Mouse (Mus musculus) midbrain, embryonic 16.5 days (tissue): Measurements from ENCODE around the gene Shroom1. TPM values are rescaled to one million over a fixed set of nuclear protein-coding genes. Genes with fewer than 3 reads are reported as not detected.

Source experiments
- ATAC-seq: fragments of 200-750 bp; cut with Nextera tagmentation; 2 replicates; pipeline ENCODE4 v1.8.0; 2017; ENCODE audit warnings: moderate TSS enrichment
- H3K27ac ChIP-seq: fragments of 300-500 bp; sonication (generic); 2 replicates; pipeline ENCODE4 v1.5.1; 2014; ENCODE audit warnings: mild to moderate bottlenecking, low read length, mixed read lengths
- H3K27me3 ChIP-seq: fragments of 300-500 bp; sonication (generic); 2 replicates; pipeline ENCODE4 v1.6.1; 2014; ENCODE audit warnings: low read depth, low read length, mixed read lengths; ENCODE audit not compliant: control insufficient read depth, insufficient read depth
- H3K36me3 ChIP-seq: fragments of 300-500 bp; sonication (generic); 2 replicates; pipeline ENCODE4 v1.6.1; 2014; ENCODE audit warnings: mild to moderate bottlenecking, low read length, moderate library complexity, mixed read lengths; ENCODE audit not compliant: control insufficient read depth, insufficient read depth
- H3K4me1 ChIP-seq: fragments of 300-500 bp; sonication (generic); 2 replicates; pipeline ENCODE4 v1.6.1; 2014; ENCODE audit warnings: mild to moderate bottlenecking, low read length, mixed read lengths; ENCODE audit not compliant: control insufficient read depth, insufficient read depth
- H3K4me2 ChIP-seq: fragments of 300-500 bp; sonication (generic); 2 replicates; pipeline ENCODE4 v1.6.1; 2014; ENCODE audit warnings: mild to moderate bottlenecking, low read length, mixed read lengths
- H3K4me3 ChIP-seq: fragments of 300-500 bp; sonication (generic); 2 replicates; pipeline ENCODE4 v1.5.1; 2014; ENCODE audit warnings: low read depth, mild to moderate bottlenecking, low read length, moderate library complexity, mixed read lengths
- H3K9ac ChIP-seq: fragments of 300-500 bp; sonication (generic); 2 replicates; pipeline ENCODE4 v1.6.1; 2014; ENCODE audit warnings: low read depth, low read length, mixed read lengths
- H3K9me3 ChIP-seq: fragments of 300-500 bp; sonication (generic); replicated peaks from 2 replicates; pipeline ENCODE4 v1.6.1; 2014; ENCODE audit warnings: mild to moderate bottlenecking, low read length, mixed read lengths; ENCODE audit not compliant: control insufficient read depth, poor library complexity, severe bottlenecking
- WGBS: fragments of 180-500 bp; shearing (Covaris S2); extraction: QIAGEN DNeasy Blood & Tissue Kit; methylation state at CpG from one replicate; pipeline ENCODE4 v1.1.7; 2014; 5-methylcytosine and 5-hydroxymethylcytosine counted together
- polyA plus RNA-seq: library from polyadenylated mRNA; unstranded; fragments of >200 nt; fragmentation: Nextera tagmentation; extraction: Ambion mirVana; gene quantifications from 2 replicates; pipeline ENCODE4 v1.2.1, GENCODE M21; 2015

Shroom1 gene
- polyA plus RNA-seq, 1 experiment from 2014 or later: 4.5 TPM

GRCm38 (mm10) chr11:53493243-53493955 is 36.4 kb downstream of the Shroom1 start:
- no peak overlapping the region for H3K4me2 ChIP-seq
- H3K27ac ChIP-seq: no peak overlapping the region
- WGBS: 22% methylated on average over 3 of the region's 3 CpGs
- H3K9ac ChIP-seq: no peak overlapping the region
- no peak overlapping the region for H3K4me3 ChIP-seq
- no peak for ATAC-seq
- H3K4me1 ChIP-seq: no peaks in the 10 kb centered on the region
- no peaks in the 10 kb centered on the region; the same call in 1 of the 2 replicates for H3K27me3 ChIP-seq
- H3K36me3 ChIP-seq: no peaks in the 10 kb centered on the region
- H3K9me3 ChIP-seq: no peaks in the 10 kb centered on the region

GRCm38 (mm10) chr11:53495417-53495816 is 38.4 kb downstream of the Shroom1 start:
- H3K4me1 ChIP-seq: no peaks in the 10 kb centered on the region
- no peaks in the 10 kb centered on the region for H3K36me3 ChIP-seq
- H3K9ac ChIP-seq: no peak overlapping the region
- ATAC-seq: no peak
- H3K4me3 ChIP-seq: no peak overlapping the region
- WGBS: 21% methylated on average over 6 of the region's 6 CpGs
- no peak overlapping the region for H3K4me2 ChIP-seq
- H3K9me3 ChIP-seq: no peaks in the 10 kb centered on the region
- no peak overlapping the region for H3K27ac ChIP-seq
- no peaks in the 10 kb centered on the region; the same call in 1 of the 2 replicates for H3K27me3 ChIP-seq

GRCm38 (mm10) chr11:53496946-53497345 is 39.9 kb downstream of the Shroom1 start:
- ATAC-seq: no peak
- Histone ChIP-seq H3K9ac (no peak overlapping the region), H3K9me3 (no peaks in the 10 kb centered on the region), H3K36me3 (no peaks in the 10 kb centered on the region), H3K4me1 (no peaks in the 10 kb centered on the region), H3K27me3 (no peaks in the 10 kb centered on the region; the same call in 1 of the 2 replicates), H3K27ac (no peak overlapping the region), H3K4me2 (no peak overlapping the region), H3K4me3 (no peak overlapping the region)
- 82% methylated on average over 6 of the region's 6 CpGs for WGBS

- Histone ChIP-seq H3K27ac (no peak overlapping the region), H3K4me3 (no peak overlapping the region), H3K9ac (no peak overlapping the region), H3K9me3 (no peaks in the 10 kb centered on the region), H3K4me1 (no peaks in the 10 kb centered on the region), H3K36me3 (no peaks in the 10 kb centered on the region), H3K27me3 (no peaks in the 10 kb centered on the region; the same call in 1 of the 2 replicates), H3K4me2 (no peak overlapping the region)
- 9% methylated on average over 11 of the region's 11 CpGs for WGBS
- no peak for ATAC-seq
Measured at GRCm38 (mm10) chr11:53500569-53500968, 43.6 kb downstream of the Shroom1 start.

- H3K36me3 ChIP-seq: no peaks in the 10 kb centered on the region
- 83% methylated on average over 8 of the region's 8 CpGs for WGBS
- no peaks in the 10 kb centered on the region for H3K27me3 ChIP-seq
- H3K9ac ChIP-seq: no peak overlapping the region
- no peaks in the 10 kb centered on the region for H3K4me1 ChIP-seq
- ATAC-seq: no peak
- no peak overlapping the region for H3K4me3 ChIP-seq
- no peak overlapping the region for H3K27ac ChIP-seq
- H3K9me3 ChIP-seq: no peaks in the 10 kb centered on the region
- H3K4me2 ChIP-seq: no peak overlapping the region
Measured at GRCm38 (mm10) chr11:53502039-53502765, 45.2 kb downstream of the Shroom1 start.

GRCm38 (mm10) chr11:53503738-53504137 is 46.7 kb downstream of the Shroom1 start:
- H3K9ac ChIP-seq: no peak overlapping the region
- H3K36me3 ChIP-seq: no peaks in the 10 kb centered on the region
- H3K4me3 ChIP-seq: no peak overlapping the region
- H3K27ac ChIP-seq: no peak overlapping the region
- no peaks in the 10 kb centered on the region for H3K4me1 ChIP-seq
- H3K27me3 ChIP-seq: no peaks in the 10 kb centered on the region
- no peak for ATAC-seq
- 90% methylated on average over 5 of the region's 5 CpGs for WGBS
- H3K4me2 ChIP-seq: no peak overlapping the region
- H3K9me3 ChIP-seq: no peaks in the 10 kb centered on the region

- Histone ChIP-seq H3K27ac (no peak overlapping the region), H3K9ac (no peak overlapping the region), H3K4me3 (no peak overlapping the region), H3K27me3 (no peaks in the 10 kb centered on the region), H3K4me2 (no peak overlapping the region), H3K9me3 (no peaks in the 10 kb centered on the region), H3K4me1 (no peaks in the 10 kb centered on the region), H3K36me3 (no peaks in the 10 kb centered on the region)
- no peak for ATAC-seq
- 93% methylated on average over 8 of the region's 8 CpGs for WGBS
Measured at GRCm38 (mm10) chr11:53504376-53504775, 47.4 kb downstream of the Shroom1 start.

- H3K4me1 ChIP-seq: no peaks in the 10 kb centered on the region
- no peak overlapping the region for H3K4me3 ChIP-seq
- 56% methylated on average over 5 of the region's 5 CpGs for WGBS
- H3K27ac ChIP-seq: no peak overlapping the region
- H3K9me3 ChIP-seq: no peaks in the 10 kb centered on the region
- H3K9ac ChIP-seq: no peak overlapping the region
- H3K27me3 ChIP-seq: no peaks in the 10 kb centered on the region
- H3K4me2 ChIP-seq: no peak overlapping the region
- ATAC-seq: no peak
- no peaks in the 10 kb centered on the region for H3K36me3 ChIP-seq
Measured at GRCm38 (mm10) chr11:53505026-53505663, 48.1 kb downstream of the Shroom1 start.
